Mouse (Mus musculus) myocyte (in vitro differentiated cells): Measurements from ENCODE around the gene Hvcn1. TPM values are rescaled to one million over a fixed set of nuclear protein-coding genes. Genes with fewer than 3 reads are reported as not detected.

Experiments
- H3K27me3 ChIP-seq: one replicate; pipeline ENCODE4 v1.6.1; 2011; ENCODE audit not compliant: control insufficient read depth, insufficient read depth, insufficient read length
- H3K36me3 ChIP-seq: one replicate; pipeline ENCODE4 v1.6.1; 2011; ENCODE audit not compliant: control insufficient read depth, insufficient read depth
- H3K4me2 ChIP-seq: one replicate; pipeline ENCODE4 v1.6.1; 2011; ENCODE audit warnings: low read depth, control low read depth
- H3K4me3 ChIP-seq: one replicate; pipeline ENCODE4 v1.5.1; 2011; ENCODE audit warnings: mild to moderate bottlenecking, control low read depth, moderate library complexity
- H3K79me2 ChIP-seq: one replicate; pipeline ENCODE4 v1.6.1; 2011; ENCODE audit not compliant: control insufficient read depth, insufficient read depth
- H3ac ChIP-seq: one replicate; pipeline ENCODE4 v1.6.1; 2011; ENCODE audit not compliant: control insufficient read depth, insufficient read length
- CEBPB ChIP-seq: IDR thresholded peaks from 2 replicates; pipeline ENCODE4 v1.6.1; 2011; ENCODE audit warnings: mild to moderate bottlenecking, moderate library complexity; ENCODE audit not compliant: poor library complexity, insufficient read depth, severe bottlenecking
- E2F4 ChIP-seq: IDR thresholded peaks from one replicate; pipeline ENCODE4 v1.6.1; 2011; ENCODE audit warnings: mild to moderate bottlenecking, control low read depth, moderate library complexity; ENCODE audit not compliant: insufficient read depth
- MAX ChIP-seq: IDR thresholded peaks from one replicate; pipeline ENCODE4 v1.6.1; 2011; ENCODE audit warnings: low read depth, mild to moderate bottlenecking, control low read depth
- MYOD1 ChIP-seq, 3 experiments: IDR thresholded peaks; one replicate each; pipeline ENCODE4 v1.6.1; 2011; ENCODE audit warnings: control low read depth in 2 of 3, low read depth in 2 of 3, mild to moderate bottlenecking in 2 of 3, moderate library complexity in 1 of 3; ENCODE audit not compliant: insufficient read length in 2 of 3, control insufficient read depth in 1 of 3
- MYOG ChIP-seq, 3 experiments: IDR thresholded peaks; one replicate each; pipeline ENCODE4 v1.6.1; 2011; ENCODE audit warnings: control low read depth in 2 of 3, low read depth in 2 of 3, mild to moderate bottlenecking in 2 of 3; ENCODE audit not compliant: insufficient read length in 2 of 3, control insufficient read depth in 1 of 3, insufficient read depth in 1 of 3
- POLR2A ChIP-seq: IDR thresholded peaks from one replicate; pipeline ENCODE4 v1.6.1; 2011; ENCODE audit warnings: low read depth, mild to moderate bottlenecking, control low read depth, moderate library complexity; ENCODE audit not compliant: insufficient read length
- POLR2AphosphoS2 ChIP-seq: IDR thresholded peaks from one replicate; pipeline ENCODE4 v1.6.1; 2011; ENCODE audit warnings: low read depth, control low read depth; ENCODE audit not compliant: insufficient read length
- REST ChIP-seq: IDR thresholded peaks from one replicate; pipeline ENCODE4 v1.6.1; 2011; ENCODE audit warnings: mild to moderate bottlenecking, control low read depth, moderate library complexity; ENCODE audit not compliant: insufficient read depth, insufficient read length
- SRF ChIP-seq: IDR thresholded peaks from one replicate; pipeline ENCODE4 v1.6.1; 2011; ENCODE audit warnings: low read depth; ENCODE audit not compliant: control insufficient read depth, insufficient read length
- TCF12 ChIP-seq: IDR thresholded peaks from one replicate; pipeline ENCODE4 v1.6.1; 2011; ENCODE audit warnings: mild to moderate bottlenecking, control low read depth; ENCODE audit not compliant: poor library complexity, insufficient read depth, severe bottlenecking
- TCF3 ChIP-seq: IDR thresholded peaks from one replicate; pipeline ENCODE4 v1.6.1; 2011; ENCODE audit warnings: low read depth, control low read depth; ENCODE audit not compliant: insufficient read length
- USF1 ChIP-seq: IDR thresholded peaks from one replicate; pipeline ENCODE4 v1.6.1; 2011; ENCODE audit warnings: low read depth, mild to moderate bottlenecking, control low read depth, moderate library complexity
- polyA plus RNA-seq: library from polyadenylated mRNA; unstranded; fragments of >200 nt; fragmentation: generic; extraction: Trizol; gene quantifications from one replicate; pipeline ENCODE4 v1.2.1, GENCODE M21; 2012; ENCODE audit warnings: missing spikeins

Gene Hvcn1
- 0.08 TPM for polyA plus RNA-seq

DNA sequence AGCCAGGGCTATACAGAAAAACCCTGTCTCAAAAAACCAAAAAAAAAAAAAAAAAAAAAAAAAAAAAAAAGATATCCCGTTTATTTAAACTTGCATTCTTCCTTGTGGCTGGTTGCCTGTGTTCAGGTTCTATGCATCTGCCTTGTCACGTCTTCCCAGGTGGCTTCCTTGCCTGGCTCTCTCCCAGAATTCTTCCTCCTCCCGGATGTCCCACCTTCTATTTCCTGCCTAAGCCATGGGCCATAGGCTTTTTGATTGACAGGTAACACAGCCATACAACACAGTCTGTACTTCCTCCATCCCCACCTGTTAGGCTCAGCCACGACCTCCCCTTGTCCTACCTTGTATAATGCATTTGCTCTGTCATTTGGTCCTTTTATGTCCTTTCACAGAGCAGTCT lies at the start of gene Hvcn1:
TSS of gene Hvcn1 (plus strand) at position 330 of the 400 bp plus-strand sequence.
- Histone ChIP-seq H3K4me2 (no peak within 1 kb of the TSS), H3K79me2 (no peaks in the 10 kb centered on the region), H3ac (no peak within 1 kb of the TSS), H3K4me3 (no peak within 1 kb of the TSS), H3K36me3 (no peaks in the 10 kb centered on the region), H3K27me3 (peaks cover 65% of the 10 kb centered on the region)
- TF ChIP-seq TCF3 (no peak), MYOG (IDR thresholded peaks at IDR 0.05; ENCODE audit: control insufficient read depth in 1 of 3, insufficient read depth in 1 of 3, insufficient read length in 2 of 3, low read depth in 2 of 3) (no peak), CEBPB (no peak), REST (no peak), USF1 (no peak), POLR2AphosphoS2 (no peak), TCF12 (no peak), MYOD1 (IDR thresholded peaks at IDR 0.05; ENCODE audit: control insufficient read depth in 1 of 3, insufficient read length in 2 of 3, low read depth in 2 of 3) (no peak), MAX (no peak), POLR2A (no peak), E2F4 (no peak), SRF (no peak)

- peak within 1 kb of the TSS; percentile 75 for H3K4me3 ChIP-seq
- peak within 1 kb of the TSS; percentile 81 for H3ac ChIP-seq
- no peaks in the 10 kb centered on the region for H3K36me3 ChIP-seq
- TF ChIP-seq CEBPB, result no peak
- TF ChIP-seq E2F4, result peak; percentile 60
- peak in 1 of 3 experiments; percentile 1 for TF ChIP-seq MYOD1 (IDR thresholded peaks at IDR 0.05; ENCODE audit: control insufficient read depth in 1 of 3, insufficient read length in 2 of 3, low read depth in 2 of 3)
- TF ChIP-seq REST, result no peak
- TF ChIP-seq TCF12, result no peak
- TF ChIP-seq MYOG (IDR thresholded peaks at IDR 0.05; ENCODE audit: control insufficient read depth in 1 of 3, insufficient read depth in 1 of 3, insufficient read length in 2 of 3, low read depth in 2 of 3), result peak in 1 of 3 experiments; percentile 16
- no peak for TF ChIP-seq TCF3
- no peak for TF ChIP-seq MAX
- TF ChIP-seq POLR2AphosphoS2, result peak; percentile 66
- peak; percentile 66 for TF ChIP-seq POLR2A
- no peak for TF ChIP-seq SRF
- peak within 1 kb of the TSS; percentile 83 for H3K4me2 ChIP-seq
- no peaks in the 10 kb centered on the region for H3K27me3 ChIP-seq
- H3K79me2 ChIP-seq, result peaks cover 45% of the 10 kb centered on the region
These were observed 48.7 kb upstream of the Hvcn1 start, which contains the start of gene Ppp1cc for GRCm38 (mm10) chr5:122157827-122158381. Gene Ppp1cc (plus strand): TSS chr5:122158278.

DNA sequence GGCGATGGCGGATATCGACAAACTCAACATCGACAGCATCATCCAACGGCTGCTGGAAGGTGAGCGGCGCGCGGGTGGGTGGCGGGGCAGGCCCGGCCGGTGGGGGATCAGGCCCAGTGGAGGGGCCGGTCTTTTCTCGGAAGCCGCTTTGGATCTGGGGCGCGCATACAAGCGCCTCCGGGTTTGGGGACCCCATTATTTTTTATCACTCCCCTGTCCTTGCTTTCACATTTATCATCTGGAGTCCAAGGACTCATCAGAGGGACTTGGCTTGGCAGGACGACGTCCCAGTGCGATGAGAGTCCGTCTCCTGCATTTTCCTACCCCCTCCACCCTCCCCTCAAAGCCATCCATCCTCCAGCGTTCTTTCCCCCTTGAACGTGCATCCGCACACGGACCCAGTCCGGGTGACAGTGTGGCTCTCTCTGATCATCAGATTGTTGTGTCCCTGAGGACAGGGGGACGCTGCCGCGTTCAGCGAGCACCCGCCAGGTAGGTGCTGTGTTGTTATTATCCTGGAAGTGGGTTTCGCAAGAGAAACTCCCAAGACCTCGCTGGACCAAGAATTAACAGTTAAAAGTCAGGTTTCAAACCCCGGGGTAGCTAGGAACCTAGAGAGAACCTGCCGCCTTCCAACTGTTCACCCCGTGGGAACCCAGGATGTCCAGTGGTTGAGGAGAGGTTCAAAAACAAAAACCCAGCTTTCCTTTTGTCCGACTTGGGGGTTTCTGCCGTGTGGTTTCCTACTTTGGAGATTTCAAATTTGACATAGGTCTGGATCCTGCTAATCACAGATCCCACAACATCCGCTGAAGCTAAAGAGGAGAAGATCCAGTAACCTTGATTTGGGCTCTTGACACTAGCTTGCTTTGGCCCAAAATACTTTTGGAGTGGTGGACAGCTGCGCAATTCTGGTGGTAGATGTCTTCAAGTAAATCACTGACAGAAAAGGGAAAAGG lies 47.8 kb upstream of the Hvcn1 start:
- H3K79me2 ChIP-seq, result peaks cover 54% of the 10 kb centered on the region
- TF ChIP-seq TCF3 (no peak), REST (no peak), E2F4 (no peak), POLR2A (no peak), MYOG (IDR thresholded peaks at IDR 0.05; ENCODE audit: control insufficient read depth in 1 of 3, insufficient read depth in 1 of 3, insufficient read length in 2 of 3, low read depth in 2 of 3) (no peak), TCF12 (no peak), SRF (no peak), MAX (no peak), POLR2AphosphoS2 (no peak), CEBPB (no peak), USF1 (no peak), MYOD1 (IDR thresholded peaks at IDR 0.05; ENCODE audit: control insufficient read depth in 1 of 3, insufficient read length in 2 of 3, low read depth in 2 of 3) (no peak)
- H3K27me3 ChIP-seq, result no peaks in the 10 kb centered on the region
- no peaks in the 10 kb centered on the region for H3K36me3 ChIP-seq
- peak overlapping the region; percentile 83 for H3K4me2 ChIP-seq
- H3K4me3 ChIP-seq, result peak overlapping the region; percentile 75
- H3ac ChIP-seq, result peak overlapping the region; percentile 81

DNA sequence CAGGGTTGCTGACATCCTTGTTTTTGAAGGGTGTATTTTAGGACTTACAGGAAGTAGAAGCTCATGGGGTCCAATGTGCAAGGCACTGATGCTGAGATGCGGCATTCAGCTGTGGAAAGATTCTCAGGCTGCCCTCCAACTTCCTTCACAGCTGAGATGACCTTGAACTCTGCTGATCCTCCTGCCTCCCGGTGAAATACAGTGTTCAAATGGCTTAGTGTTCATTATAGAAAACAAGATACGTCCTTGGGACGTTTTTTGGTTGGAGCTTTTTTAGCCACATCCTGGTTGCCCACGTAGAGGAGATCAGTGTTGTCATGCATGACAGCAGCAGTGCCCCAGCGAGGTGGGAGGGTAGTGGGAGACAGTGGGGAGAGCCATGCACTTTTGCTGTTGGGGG lies 43.4 kb upstream of the Hvcn1 start:
- Histone ChIP-seq H3K27me3 (no peaks in the 10 kb centered on the region), H3ac (no peak overlapping the region), H3K4me3 (no peak overlapping the region), H3K36me3 (peaks cover 6% of the 10 kb centered on the region), H3K79me2 (peaks cover 94% of the 10 kb centered on the region), H3K4me2 (peak overlapping the region; percentile 44)
- TF ChIP-seq SRF (no peak), POLR2AphosphoS2 (no peak), TCF3 (no peak), POLR2A (no peak), REST (no peak), TCF12 (no peak), MAX (no peak), CEBPB (no peak), USF1 (no peak)
